Mouse (Mus musculus) lung, postnatal 14 days (tissue): Measurements from ENCODE around the gene Narf.
A peak's percentile ranks its signal among the peaks of the same experiment; 100 is the strongest.

Source experiments
- DNase-seq: peaks from one replicate; pipeline ENCODE4 v3.0.0; 2021

Gene Narf

GRCm38 (mm10) chr11:121237345-121238128 lies 484 bp downstream of the Narf start:
- DNase-seq: peak; percentile 17

GRCm38 (mm10) chr11:121239669-121240068 lies 2.6 kb downstream of the Narf start:
- no peak for DNase-seq

GRCm38 (mm10) chr11:121250196-121250595 lies 13.1 kb downstream of the Narf start:
- no peak for DNase-seq

- peak; percentile 92 for DNase-seq
These were observed 22.4 kb downstream of the Narf start, which contains the start of gene Foxk2 for GRCm38 (mm10) chr11:121259160-121260100. Gene Foxk2 (plus strand): TSS chr11:121259990.

GRCm38 (mm10) chr11:121260211-121260906 lies 23.3 kb downstream of the Narf start:
- peak; percentile 26 for DNase-seq

GRCm38 (mm10) chr11:121261074-121261473 lies 24.0 kb downstream of the Narf start:
- no peak for DNase-seq

- no peak for DNase-seq
These were observed 40.5 kb downstream of the Narf start for GRCm38 (mm10) chr11:121277516-121277915.

GRCm38 (mm10) chr11:121278011-121278410 lies 41.0 kb downstream of the Narf start:
- DNase-seq: no peak

GRCm38 (mm10) chr11:121282911-121283310 lies 45.9 kb downstream of the Narf start:
- no peak for DNase-seq

GRCm38 (mm10) chr11:121289859-121290258 lies 52.8 kb downstream of the Narf start:
- no peak for DNase-seq

GRCm38 (mm10) chr11:121294771-121295170 lies 57.7 kb downstream of the Narf start:
- DNase-seq: no peak

GRCm38 (mm10) chr11:121298493-121298892 lies 61.4 kb downstream of the Narf start:
- DNase-seq: no peak

GRCm38 (mm10) chr11:121300265-121300664 lies 63.2 kb downstream of the Narf start:
- no peak for DNase-seq

GRCm38 (mm10) chr11:121305371-121305770 lies 68.3 kb downstream of the Narf start:
- DNase-seq: no peak
